Mouse (Mus musculus): ENCODE measurements around the gene Fbxw21. TPM values are rescaled to one million over a fixed set of nuclear protein-coding genes. Genes with fewer than 3 reads are reported as not detected.

The Fbxw21 gene
- polyA plus RNA-seq, 1 experiment: not detected

DNA sequence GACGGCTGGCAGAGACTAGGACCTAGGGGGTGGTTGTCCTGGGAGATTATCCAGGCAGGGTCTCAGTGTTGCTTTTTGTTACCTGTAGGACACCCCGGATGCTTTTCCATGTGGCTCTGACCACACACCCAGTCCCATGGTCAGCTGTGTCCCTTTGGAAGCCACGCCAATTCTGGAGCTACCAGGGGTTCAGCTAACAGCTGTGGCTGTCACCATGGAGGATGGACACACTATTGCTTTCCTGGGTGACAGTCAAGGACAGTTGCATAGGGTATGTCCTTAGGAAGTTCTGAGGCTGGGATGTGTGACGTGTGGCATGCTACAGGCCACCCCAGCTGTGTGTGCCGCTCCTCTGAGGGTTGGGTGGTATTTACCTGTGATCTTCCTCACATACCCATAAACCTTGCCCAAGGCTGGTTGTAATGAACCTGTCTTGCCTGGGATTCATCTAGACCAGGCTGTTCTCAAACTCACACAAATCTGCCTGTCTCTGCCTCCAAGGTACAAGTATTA lies 59.9 kb downstream of the Fbxw21 start:
- TF ChIP-seq CTCF (IDR thresholded peaks at IDR 0.05; ENCODE audit: borderline replicate concordance, insufficient read depth, low read length) (no peak), POLR2A (IDR thresholded peaks at IDR 0.05; ENCODE audit: low read depth, low read length) (no peak)
- H3K4me1 ChIP-seq (ENCODE audit: control insufficient read depth, insufficient read depth, low read length): peaks cover 18% of the 10 kb centered on the region
- H3K27ac ChIP-seq (ENCODE audit: insufficient read depth, low read length): no peak overlapping the region
- no peak overlapping the region for H3K4me3 ChIP-seq (ENCODE audit: insufficient read depth, low read length)

DNA sequence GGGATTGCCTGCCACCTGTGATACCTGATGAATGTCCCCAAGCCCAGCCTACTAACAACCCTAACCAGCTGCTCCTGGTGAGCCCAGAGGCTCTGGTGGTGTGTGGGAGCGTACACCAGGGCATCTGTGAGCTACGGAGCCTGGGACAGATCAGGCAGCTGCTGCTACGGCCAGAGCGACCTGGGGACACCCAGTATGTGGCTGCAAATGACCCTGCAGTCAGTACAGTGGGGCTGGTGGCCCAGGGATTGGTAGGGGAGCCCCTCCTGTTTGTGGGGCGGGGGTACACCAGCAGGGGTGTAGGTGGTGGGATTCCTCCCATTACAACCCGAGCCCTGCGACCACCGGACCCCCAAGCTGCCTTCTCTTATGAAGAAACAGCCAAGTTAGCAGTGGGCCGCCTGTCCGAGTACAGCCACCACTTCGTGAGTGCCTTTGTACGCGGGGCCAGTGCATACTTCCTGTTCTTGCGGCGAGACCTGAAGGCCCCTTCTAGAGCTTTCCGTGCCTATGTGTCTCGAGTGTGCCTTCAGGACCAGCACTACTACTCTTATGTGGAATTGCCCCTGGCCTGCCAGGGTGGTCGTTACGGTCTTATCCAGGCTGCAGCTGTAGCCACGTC lies 61.4 kb downstream of the Fbxw21 start:
- peaks cover 23% of the 10 kb centered on the region for H3K4me1 ChIP-seq (ENCODE audit: control insufficient read depth, insufficient read depth, low read length)
- H3K27ac ChIP-seq (ENCODE audit: insufficient read depth, low read length): no peak overlapping the region
- no peak overlapping the region for H3K4me3 ChIP-seq (ENCODE audit: insufficient read depth, low read length)
- TF ChIP-seq POLR2A (IDR thresholded peaks at IDR 0.05; ENCODE audit: low read depth, low read length) (no peak), CTCF (IDR thresholded peaks at IDR 0.05; ENCODE audit: borderline replicate concordance, insufficient read depth, low read length) (no peak)

DNA sequence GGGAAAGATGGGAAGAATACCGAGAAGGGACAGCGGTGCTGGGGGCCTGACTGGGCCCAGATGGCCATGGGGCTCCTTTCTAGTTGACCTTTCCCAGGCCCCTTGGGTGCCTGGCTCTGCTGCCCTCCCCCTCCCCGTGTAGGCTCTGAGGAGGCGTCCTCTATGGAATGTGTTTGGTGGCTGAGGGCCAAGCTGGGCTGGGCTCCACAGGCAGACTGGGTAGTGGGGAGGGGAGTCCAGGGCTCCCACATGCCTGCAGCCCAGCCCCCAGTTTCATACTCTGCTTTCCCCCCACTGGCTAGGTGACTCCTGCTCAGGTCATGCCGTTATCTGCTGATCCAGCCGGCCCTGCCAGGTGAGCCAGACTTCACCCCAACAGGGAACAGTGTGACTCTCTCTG lies 62.9 kb downstream of the Fbxw21 start:
- TF ChIP-seq POLR2A (IDR thresholded peaks at IDR 0.05; ENCODE audit: low read depth, low read length): no peak
- TF ChIP-seq CTCF (IDR thresholded peaks at IDR 0.05; ENCODE audit: borderline replicate concordance, insufficient read depth, low read length): no peak
- H3K4me1 ChIP-seq (ENCODE audit: control insufficient read depth, insufficient read depth, low read length): peaks cover 23% of the 10 kb centered on the region
- no peak overlapping the region for H3K4me3 ChIP-seq (ENCODE audit: insufficient read depth, low read length)
- H3K27ac ChIP-seq (ENCODE audit: insufficient read depth, low read length): no peak overlapping the region

DNA sequence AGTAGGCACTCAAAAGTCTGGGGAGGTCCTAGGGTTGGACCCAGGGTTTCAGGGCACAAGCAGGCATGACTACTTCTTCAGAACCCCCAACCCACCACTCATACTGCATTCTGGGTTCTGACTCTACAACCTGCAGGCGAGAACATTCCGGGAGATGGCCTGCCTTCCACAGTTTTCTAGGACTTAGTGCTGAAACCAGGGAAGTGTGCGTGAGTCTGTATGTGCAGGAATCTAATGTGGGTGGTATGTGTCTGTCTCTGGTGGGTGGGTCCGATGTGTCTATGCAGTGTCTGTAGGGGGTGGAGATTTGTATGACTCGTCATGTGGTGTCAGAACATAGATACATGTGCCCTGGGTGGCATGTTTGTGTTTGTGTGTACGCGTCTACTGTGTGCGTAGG lies 63.5 kb downstream of the Fbxw21 start:
- H3K27ac ChIP-seq (ENCODE audit: insufficient read depth, low read length): no peak overlapping the region
- no peak overlapping the region for H3K4me3 ChIP-seq (ENCODE audit: insufficient read depth, low read length)
- peaks cover 23% of the 10 kb centered on the region for H3K4me1 ChIP-seq (ENCODE audit: control insufficient read depth, insufficient read depth, low read length)
- TF ChIP-seq CTCF (IDR thresholded peaks at IDR 0.05; ENCODE audit: borderline replicate concordance, insufficient read depth, low read length) (no peak), POLR2A (IDR thresholded peaks at IDR 0.05; ENCODE audit: low read depth, low read length) (no peak)

DNA sequence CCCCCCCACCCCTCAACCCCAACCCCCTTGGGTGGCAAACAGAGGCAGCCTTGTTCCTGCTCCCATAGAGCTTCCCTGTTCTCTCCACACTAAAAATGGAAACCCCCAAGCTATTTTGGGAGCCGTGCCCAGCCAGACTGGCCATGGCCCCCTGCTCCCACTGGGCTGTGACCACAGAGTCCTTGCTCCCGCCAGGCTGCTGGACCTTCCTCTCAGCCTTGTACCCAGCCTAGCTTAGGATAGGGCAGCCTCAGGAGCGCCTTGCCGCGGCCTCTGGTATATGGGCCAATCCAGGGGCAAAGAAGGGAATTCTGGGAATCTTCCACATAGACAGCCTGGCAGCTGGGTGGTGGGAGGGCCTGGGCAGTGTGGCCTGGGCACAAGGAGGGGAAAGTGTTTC lies 64.0 kb downstream of the Fbxw21 start:
- Histone ChIP-seq H3K4me1 (ENCODE audit: control insufficient read depth, insufficient read depth, low read length) (peaks cover 23% of the 10 kb centered on the region), H3K4me3 (ENCODE audit: insufficient read depth, low read length) (no peak overlapping the region), H3K27ac (ENCODE audit: insufficient read depth, low read length) (no peak overlapping the region)
- no peak for TF ChIP-seq CTCF (IDR thresholded peaks at IDR 0.05; ENCODE audit: borderline replicate concordance, insufficient read depth, low read length)

DNA sequence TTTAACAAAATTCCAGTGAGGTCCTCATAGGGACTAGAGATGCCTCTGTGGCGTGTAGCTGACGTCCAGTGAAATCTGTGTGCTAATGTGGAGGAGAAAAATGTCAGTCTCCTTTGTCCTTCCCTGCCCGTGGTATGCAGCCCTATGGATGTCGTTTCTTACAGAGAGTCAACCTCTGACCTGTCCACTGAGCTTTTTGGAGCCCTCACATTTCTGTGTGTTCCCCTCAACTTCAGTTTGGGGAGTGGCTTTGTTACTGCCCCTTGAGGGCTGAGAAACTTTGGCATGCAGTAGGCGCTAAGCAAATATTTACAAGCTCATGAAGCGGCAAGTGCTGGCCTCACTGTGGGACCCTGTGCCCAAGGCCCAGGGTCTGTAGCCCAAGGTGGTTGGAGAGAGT lies 64.5 kb downstream of the Fbxw21 start:
- H3K4me3 ChIP-seq (ENCODE audit: insufficient read depth, low read length): no peak overlapping the region
- H3K27ac ChIP-seq (ENCODE audit: insufficient read depth, low read length): no peak overlapping the region; the same call in 1 of the 2 replicates
- peaks cover 23% of the 10 kb centered on the region for H3K4me1 ChIP-seq (ENCODE audit: control insufficient read depth, insufficient read depth, low read length)
- no peak for TF ChIP-seq POLR2A (IDR thresholded peaks at IDR 0.05; ENCODE audit: low read depth, low read length)
- no peak for TF ChIP-seq CTCF (IDR thresholded peaks at IDR 0.05; ENCODE audit: borderline replicate concordance, insufficient read depth, low read length)

DNA sequence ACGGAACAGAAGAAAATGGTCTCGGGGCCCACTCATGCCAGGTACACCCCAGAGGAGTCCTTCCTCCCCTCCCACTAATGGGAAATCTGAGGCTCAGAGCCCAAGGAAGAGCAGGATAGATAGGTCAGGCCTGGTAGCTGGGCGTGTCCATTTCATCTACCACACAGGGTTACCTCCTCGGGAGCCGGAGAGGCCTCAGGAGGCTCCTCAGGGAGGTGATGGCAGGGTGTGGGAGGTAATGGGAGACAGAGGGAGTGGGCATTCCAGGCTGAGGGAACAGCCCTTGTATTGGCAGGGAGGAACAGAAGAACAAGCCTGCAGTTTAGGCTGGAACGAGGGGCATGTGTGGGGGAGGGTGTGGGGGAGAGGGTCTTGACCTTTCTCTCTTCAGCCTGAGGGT lies 65.0 kb downstream of the Fbxw21 start:
- H3K4me1 ChIP-seq (ENCODE audit: control insufficient read depth, insufficient read depth, low read length): peaks cover 23% of the 10 kb centered on the region

DNA sequence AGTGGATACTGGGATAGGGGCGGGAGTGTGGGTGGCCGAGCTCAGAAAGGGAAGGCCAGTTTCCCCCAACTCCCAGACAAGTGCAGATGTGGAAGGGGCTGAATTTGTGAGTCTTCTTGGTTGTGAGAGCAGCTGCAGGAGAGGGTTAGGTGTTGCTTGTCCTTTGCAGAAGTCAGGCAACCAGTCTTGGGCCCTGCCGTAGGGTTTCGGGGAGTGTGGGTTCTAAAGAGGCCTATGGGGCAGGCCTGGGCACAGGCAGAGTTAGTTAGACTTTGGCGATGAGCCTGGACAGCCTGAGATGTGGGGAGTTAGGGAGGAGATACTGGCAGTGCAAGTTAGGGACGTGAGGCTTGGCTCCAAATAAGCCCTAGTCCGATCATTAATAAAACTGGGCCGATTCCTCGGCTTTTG lies 65.6 kb downstream of the Fbxw21 start:
- peak overlapping the region; percentile 47 for H3K4me3 ChIP-seq (ENCODE audit: insufficient read depth, low read length)
- TF ChIP-seq POLR2A (IDR thresholded peaks at IDR 0.05; ENCODE audit: low read depth, low read length) (peak; percentile 20; the same call in 1 of the 2 replicates), CTCF (IDR thresholded peaks at IDR 0.05; ENCODE audit: borderline replicate concordance, insufficient read depth, low read length) (no peak)
- H3K4me1 ChIP-seq (ENCODE audit: control insufficient read depth, insufficient read depth, low read length): peaks cover 23% of the 10 kb centered on the region
- peak overlapping the region; percentile 69 for H3K27ac ChIP-seq (ENCODE audit: insufficient read depth, low read length)

More for the DNA sequence above, 65.0 kb downstream of the Fbxw21 start:
- Histone ChIP-seq H3K4me3 (ENCODE audit: insufficient read depth, low read length) (peak overlapping the region; percentile 47; the same call in 1 of the 2 replicates), H3K27ac (ENCODE audit: insufficient read depth, low read length) (no peak overlapping the region; the same call in 1 of the 2 replicates)
- TF ChIP-seq POLR2A (IDR thresholded peaks at IDR 0.05; ENCODE audit: low read depth, low read length) (no peak), CTCF (IDR thresholded peaks at IDR 0.05; ENCODE audit: borderline replicate concordance, insufficient read depth, low read length) (no peak)

DNA sequence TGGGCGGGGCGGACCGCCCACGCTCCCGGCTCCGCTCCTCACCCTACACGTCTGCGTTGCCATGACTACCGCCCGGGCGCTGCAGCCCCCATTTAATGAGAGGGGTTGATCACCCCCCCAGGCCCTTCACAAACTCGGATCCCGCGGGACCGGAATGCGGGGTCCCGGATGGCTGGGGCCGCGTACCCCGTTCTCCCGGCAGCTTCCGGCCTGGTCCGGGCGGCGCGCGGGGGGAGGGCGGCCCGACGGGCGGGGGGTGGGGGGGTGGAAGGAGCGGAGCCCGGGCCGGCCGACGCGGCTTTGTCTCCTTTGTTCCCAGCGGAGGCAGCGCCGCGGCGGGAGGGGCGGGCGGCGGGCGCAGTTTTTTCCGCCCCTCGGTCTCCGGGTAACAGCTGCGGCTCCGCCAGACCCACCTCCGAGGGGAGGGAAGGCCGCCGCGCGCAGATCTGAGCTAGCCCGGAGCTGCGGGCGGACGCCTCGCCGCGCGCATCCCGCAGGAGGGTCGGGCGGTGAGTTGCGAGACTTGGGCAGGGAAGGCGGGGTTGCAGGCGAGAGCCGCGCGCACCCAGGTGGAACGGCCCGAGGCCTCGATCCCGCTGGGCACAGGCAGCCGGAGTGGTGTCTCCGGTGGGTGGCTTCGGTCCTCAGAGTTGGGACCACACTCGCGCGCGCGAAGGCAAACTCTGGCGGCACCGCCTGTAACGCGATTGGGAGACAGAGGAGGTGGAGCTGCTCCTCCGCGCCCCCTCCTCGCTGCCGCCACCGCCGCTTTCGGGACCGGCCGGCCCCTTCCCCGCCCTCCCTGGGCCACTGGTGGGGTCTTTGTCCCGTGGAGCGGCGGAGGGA lies 66.5 kb downstream of the Fbxw21 start, which contains the start of gene Plxnb1:
Gene Plxnb1, plus strand, starts transcription at position 253 of the 846 bp plus-strand sequence.
- TF ChIP-seq POLR2A (IDR thresholded peaks at IDR 0.05; ENCODE audit: low read depth, low read length) (peak; percentile 70), CTCF (IDR thresholded peaks at IDR 0.05; ENCODE audit: borderline replicate concordance, insufficient read depth, low read length) (no peak)
- Histone ChIP-seq H3K4me1 (ENCODE audit: control insufficient read depth, insufficient read depth, low read length) (peaks cover 23% of the 10 kb centered on the region), H3K4me3 (ENCODE audit: insufficient read depth, low read length) (peak within 1 kb of the TSS; percentile 47), H3K27ac (ENCODE audit: insufficient read depth, low read length) (peak within 1 kb of the TSS; percentile 69)

Data from embryonic fibroblast, embryonic 13.5 days (primary cell).